Mouse (Mus musculus) cerebellum, adult 2 months (tissue): ENCODE measurements around the gene Prkce. TPM values are rescaled to one million over a fixed set of nuclear protein-coding genes. Genes with fewer than 3 reads are reported as not detected.
A peak's percentile ranks its signal among the peaks of the same experiment; 100 is the strongest.

Experiments
- DNase-seq, 2 experiments: peaks; one replicate each; pipeline ENCODE4 v3.0.0; 2021
- H3K27ac ChIP-seq: fragments of 200-500 bp; 2 replicates; pipeline ENCODE4 v1.5.1; 2012; ENCODE audit warnings: low read length, control low read depth, inconsistent platforms; ENCODE audit not compliant: insufficient read depth
- H3K27me3 ChIP-seq: fragments of 200-500 bp; 2 replicates; pipeline ENCODE4 v1.6.1; 2012; ENCODE audit warnings: inconsistent platforms, mild to moderate bottlenecking, low read length, moderate library complexity; ENCODE audit not compliant: control insufficient read depth, insufficient read depth
- H3K4me1 ChIP-seq: fragments of 200-500 bp; 2 replicates; pipeline ENCODE4 v1.6.1; 2011; ENCODE audit warnings: low read length; ENCODE audit not compliant: control insufficient read depth, insufficient read depth
- H3K4me3 ChIP-seq: fragments of 200-500 bp; replicated peaks from 2 replicates; pipeline ENCODE3; 2011; ENCODE audit warnings: mild to moderate bottlenecking, low read depth, low read length, control low read depth; ENCODE audit not compliant: insufficient read depth
- CTCF ChIP-seq: fragments of 200-500 bp; IDR thresholded peaks from 2 replicates; pipeline ENCODE4 v1.5.1; 2011; ENCODE audit warnings: low read depth, mild to moderate bottlenecking, control low read depth, low read length, moderate library complexity, borderline replicate concordance; ENCODE audit not compliant: insufficient read depth
- POLR2A ChIP-seq: fragments of 200-500 bp; IDR thresholded peaks from 2 replicates; pipeline ENCODE4 v1.6.1; 2011; ENCODE audit warnings: low read length, control low read depth, borderline replicate concordance; ENCODE audit not compliant: insufficient read depth
- WGBS: fragments of 180-500 bp; shearing (Covaris S2); methylation state at CpG from one replicate; pipeline ENCODE4 v1.1.7; 2018; 5-methylcytosine and 5-hydroxymethylcytosine counted together
- polyA plus RNA-seq: library from polyadenylated mRNA; depleted of rRNA; stranded (reverse); fragments of >200 nt; gene quantifications from 2 replicates; pipeline ENCODE4 v1.2.3, GENCODE M21; 2012

Gene Prkce
- polyA plus RNA-seq, 1 experiment = 53.7 TPM

- peak; percentile 64 to 71 for DNase-seq
- Histone ChIP-seq H3K27ac (no peak overlapping the region), H3K4me1 (peaks cover 21% of the 10 kb centered on the region), H3K4me3 (no peak overlapping the region), H3K27me3 (no peaks in the 10 kb centered on the region)
- TF ChIP-seq POLR2A = no peak
- 55% methylated on average over 8 of the region's 8 CpGs for WGBS
These were observed 176.4 kb downstream of the Prkce start for GRCm38 (mm10) chr17:86344032-86344431.

- H3K4me1 ChIP-seq = peaks cover 27% of the 10 kb centered on the region
- H3K4me3 ChIP-seq = no peak overlapping the region
- 55% methylated on average over 22 of the region's 22 CpGs for WGBS
- peak; percentile 56 to 79 for DNase-seq
- no peak for TF ChIP-seq CTCF
- no peak for TF ChIP-seq POLR2A
- no peak overlapping the region; the same call in 1 of the 2 replicates for H3K27ac ChIP-seq
- no peaks in the 10 kb centered on the region for H3K27me3 ChIP-seq
These were observed 177.8 kb downstream of the Prkce start for GRCm38 (mm10) chr17:86345234-86346005.

GRCm38 (mm10) chr17:86350236-86350635 lies 182.7 kb downstream of the Prkce start:
- H3K4me3 ChIP-seq = no peak overlapping the region
- WGBS = 3% methylated on average over 3 of the region's 3 CpGs
- peak overlapping the region; percentile 67 for H3K27ac ChIP-seq
- H3K4me1 ChIP-seq = peaks cover 49% of the 10 kb centered on the region
- TF ChIP-seq CTCF (no peak), POLR2A (no peak)
- H3K27me3 ChIP-seq = no peaks in the 10 kb centered on the region
- peak; percentile 88 for DNase-seq

DNA sequence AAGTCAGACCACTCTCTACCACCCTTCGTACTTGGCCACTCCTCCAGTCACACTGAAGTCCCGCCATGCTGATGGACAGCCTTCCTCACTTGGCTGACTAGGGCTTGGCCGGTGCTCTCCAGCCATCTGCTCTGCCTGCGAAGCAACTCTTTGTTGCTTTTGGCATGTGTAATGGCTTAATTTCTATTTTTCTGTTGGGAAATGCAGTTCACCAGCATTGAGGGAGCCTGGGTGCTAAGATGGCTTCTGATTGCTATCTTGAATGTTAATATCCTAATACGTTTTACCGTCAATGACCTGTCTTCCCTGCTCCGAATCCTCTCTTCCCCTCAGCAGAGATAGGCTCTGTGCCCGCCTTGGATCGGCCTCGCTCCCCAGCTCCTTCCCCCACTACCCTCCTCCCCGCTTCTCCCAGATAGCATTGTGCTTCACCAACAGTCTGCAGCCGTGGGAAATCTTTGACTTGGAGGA lies 183.2 kb downstream of the Prkce start:
- TF ChIP-seq POLR2A = no peak
- TF ChIP-seq CTCF = no peak
- peak overlapping the region; percentile 1 for H3K4me3 ChIP-seq

GRCm38 (mm10) chr17:86351282-86351681 lies 183.7 kb downstream of the Prkce start:
- no peaks in the 10 kb centered on the region for H3K27me3 ChIP-seq
- peak overlapping the region; percentile 60; the same call in 1 of the 2 replicates for H3K27ac ChIP-seq
- no peak for DNase-seq
- no peak for TF ChIP-seq POLR2A
- TF ChIP-seq CTCF = no peak
- no peak overlapping the region for H3K4me3 ChIP-seq
- 39% methylated on average over 4 of the region's 4 CpGs for WGBS
- H3K4me1 ChIP-seq = peaks cover 51% of the 10 kb centered on the region

More for the DNA sequence above, 183.2 kb downstream of the Prkce start:
- Histone ChIP-seq H3K27me3 (no peaks in the 10 kb centered on the region), H3K4me1 (peaks cover 46% of the 10 kb centered on the region), H3K27ac (peak overlapping the region; percentile 67)
- WGBS = 2% methylated on average over 12 of the region's 12 CpGs
- peak; percentile 82 to 89 for DNase-seq

DNA sequence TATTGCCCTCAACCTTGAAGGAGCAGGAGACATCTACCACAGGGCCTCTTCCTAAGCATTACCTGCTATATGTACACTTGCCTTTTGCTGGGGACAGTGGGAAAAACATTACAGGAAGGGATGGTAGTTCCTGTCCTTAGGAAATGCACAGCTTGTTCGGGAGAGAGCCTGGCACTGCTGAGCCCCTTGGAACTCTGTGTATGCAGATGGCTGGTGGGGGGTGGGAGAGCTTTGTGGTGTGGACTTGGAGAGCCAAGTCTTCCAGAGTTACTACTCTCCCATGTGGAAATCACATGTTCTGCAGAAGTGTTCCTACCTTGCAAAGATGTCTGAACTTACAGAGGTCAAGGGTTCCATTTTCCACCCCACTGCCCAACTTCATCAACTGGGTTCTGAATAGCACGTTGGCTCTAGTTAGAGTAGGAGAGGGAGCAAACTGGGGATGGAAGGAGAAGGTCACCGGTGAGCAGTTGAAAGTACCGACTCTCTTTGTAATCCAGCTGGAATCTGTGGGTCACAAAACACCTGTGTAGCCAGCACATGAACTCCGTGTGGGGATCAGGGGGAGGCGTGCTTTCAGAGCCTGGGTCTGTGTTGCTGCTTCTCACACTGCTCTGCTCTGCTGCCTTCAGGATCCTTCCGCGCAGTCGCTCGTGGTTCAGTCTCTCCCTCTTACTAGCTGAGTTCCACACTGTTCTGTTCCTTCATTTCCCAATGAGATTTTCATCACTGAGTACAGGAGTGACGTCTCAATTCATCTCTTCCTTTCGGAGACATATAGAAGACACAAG lies 184.9 kb downstream of the Prkce start:
- TF ChIP-seq CTCF = no peak
- TF ChIP-seq POLR2A = no peak
- Histone ChIP-seq H3K4me3 (no peak overlapping the region), H3K4me1 (peaks cover 56% of the 10 kb centered on the region), H3K27me3 (no peaks in the 10 kb centered on the region), H3K27ac (no peak overlapping the region)
- 66% methylated on average over 12 of the region's 12 CpGs for WGBS
- peak; percentile 53 to 67 for DNase-seq

GRCm38 (mm10) chr17:86353679-86354078 lies 186.1 kb downstream of the Prkce start:
- DNase-seq = peak; percentile 81 to 92
- no peaks in the 10 kb centered on the region for H3K27me3 ChIP-seq
- WGBS = 9% methylated on average over 4 of the region's 4 CpGs
- no peak for TF ChIP-seq POLR2A
- no peak for TF ChIP-seq CTCF
- H3K4me3 ChIP-seq = no peak overlapping the region
- peak overlapping the region; percentile 37 for H3K27ac ChIP-seq
- H3K4me1 ChIP-seq = peaks cover 60% of the 10 kb centered on the region

DNA sequence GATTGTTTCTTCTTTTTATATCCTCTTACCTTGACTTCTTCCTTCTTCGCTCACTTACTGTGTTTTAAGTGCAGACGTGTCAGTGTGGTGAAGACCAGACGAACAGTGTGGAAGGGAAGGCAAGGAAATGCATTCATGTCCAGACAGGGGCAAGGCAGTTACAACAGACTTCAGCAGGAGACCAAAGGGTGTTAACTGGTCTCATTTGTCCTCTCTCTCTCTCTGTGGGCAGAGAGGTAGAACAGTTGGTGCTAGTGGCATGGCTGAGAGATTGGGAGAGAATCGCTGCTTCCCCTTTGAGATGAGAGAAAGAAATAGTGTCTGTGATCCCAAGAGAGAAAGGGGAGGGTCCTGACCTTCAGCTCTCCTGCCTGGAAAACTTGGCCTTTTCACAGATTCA lies 186.5 kb downstream of the Prkce start:
- H3K4me3 ChIP-seq = no peak overlapping the region
- peak overlapping the region; percentile 37; the same call in 1 of the 2 replicates for H3K27ac ChIP-seq
- 56% methylated on average over 4 of the region's 4 CpGs for WGBS
- TF ChIP-seq CTCF (no peak), POLR2A (no peak)
- peaks cover 63% of the 10 kb centered on the region for H3K4me1 ChIP-seq
- DNase-seq = no peak
- H3K27me3 ChIP-seq = no peaks in the 10 kb centered on the region
